Mouse (Mus musculus): ENCODE measurements at regions not wholly inside any gene's neighbourhood (a gene's known extent, or its start where the extent isn't known, plus 50 kb on each side); places are given as distances from the start of the nearest gene placed in this dataset.

DNA sequence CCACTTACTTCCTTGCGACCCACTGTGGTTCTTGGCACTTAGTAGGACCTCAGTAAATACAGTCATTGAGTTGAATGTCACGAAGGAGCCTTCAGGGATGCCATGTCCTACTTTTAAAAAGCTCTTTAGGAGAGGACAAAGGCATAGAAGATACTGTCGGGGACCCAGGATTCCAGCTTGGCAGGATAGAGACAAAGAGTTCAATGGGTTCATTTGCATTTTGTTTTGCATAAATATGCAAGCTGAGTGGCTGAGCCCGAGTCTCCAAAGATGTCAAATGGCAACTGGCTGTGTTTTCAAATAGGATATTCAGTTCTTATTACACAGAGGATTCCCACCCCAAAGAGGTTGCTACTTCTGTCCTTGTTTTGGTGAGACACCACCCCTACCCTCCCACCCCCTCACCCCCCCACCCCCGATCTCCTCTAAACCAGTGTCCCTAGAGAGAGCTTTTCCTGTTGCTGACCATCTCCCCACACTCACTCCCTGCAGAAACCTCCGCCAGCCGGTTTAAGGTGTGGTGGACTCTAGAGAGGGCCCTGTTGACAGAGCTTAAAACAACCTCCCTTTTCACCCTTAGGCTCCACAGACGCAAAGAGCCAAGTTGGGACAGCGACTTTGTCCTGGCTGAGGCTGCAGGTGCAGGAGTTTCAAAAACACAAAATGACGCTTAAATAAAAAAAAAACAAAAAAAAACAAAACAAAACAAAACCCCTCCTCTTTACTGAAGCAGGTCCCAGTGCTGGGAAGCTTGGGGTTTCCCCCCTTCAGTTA, 57.9 kb downstream of the Sox9 start:
- Histone ChIP-seq H3K27me3 (ENCODE audit: insufficient read depth, low read length) (no peaks in the 10 kb centered on the region), H3K4me1 (ENCODE audit: insufficient read depth, low read depth, low read length) (no peaks in the 10 kb centered on the region), H3K36me3 (replicated peaks) (no peaks in the 10 kb centered on the region), H3K9me3 (replicated peaks) (peaks cover 75% of the 10 kb centered on the region), H3K4me3 (ENCODE audit: low read depth, low read length) (no peak overlapping the region)
- ATAC-seq (ENCODE audit: extremely low read depth, insufficient number of reproducible peaks, low FRiP score, poor library complexity, severe bottlenecking) (no peak), DNase-seq (ENCODE audit: low spot score) (no peak)
- no peak for TF ChIP-seq GATA2 (IDR thresholded peaks at IDR 0.05; ENCODE audit: borderline replicate concordance, low read depth, low read length)
- TF ChIP-seq CTCF (IDR thresholded peaks at IDR 0.05; ENCODE audit: low read depth, low read length), result no peak
- TF ChIP-seq TAL1 (conservative IDR thresholded peaks at IDR 0.05; ENCODE audit: low read depth, low read length), result no peak
- no peak for TF ChIP-seq GATA1 (IDR thresholded peaks at IDR 0.05; ENCODE audit: borderline replicate concordance, low read length)
- TF ChIP-seq POLR2AphosphoS5 (IDR thresholded peaks at IDR 0.05; ENCODE audit: insufficient replicate concordance, low read depth, low read length), result no peak

DNA sequence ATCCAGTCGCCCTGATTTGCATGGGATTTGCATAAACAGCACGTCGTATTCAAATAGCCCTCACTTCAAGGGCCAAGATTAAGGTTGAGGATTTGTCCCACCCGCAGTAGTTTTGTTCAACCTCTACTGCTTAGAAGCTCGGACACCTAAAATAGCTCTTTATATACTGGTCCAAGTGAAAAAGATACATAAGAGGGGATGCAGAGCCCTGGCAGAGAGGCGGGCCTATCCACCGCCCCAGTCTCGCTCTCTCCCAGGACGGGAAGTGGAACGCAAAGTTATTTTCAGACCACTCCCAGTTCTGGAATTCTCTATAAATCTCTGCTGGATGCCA, 58.4 kb downstream of the Sox9 start:
- DNase-seq (ENCODE audit: low spot score), result no peak

DNA sequence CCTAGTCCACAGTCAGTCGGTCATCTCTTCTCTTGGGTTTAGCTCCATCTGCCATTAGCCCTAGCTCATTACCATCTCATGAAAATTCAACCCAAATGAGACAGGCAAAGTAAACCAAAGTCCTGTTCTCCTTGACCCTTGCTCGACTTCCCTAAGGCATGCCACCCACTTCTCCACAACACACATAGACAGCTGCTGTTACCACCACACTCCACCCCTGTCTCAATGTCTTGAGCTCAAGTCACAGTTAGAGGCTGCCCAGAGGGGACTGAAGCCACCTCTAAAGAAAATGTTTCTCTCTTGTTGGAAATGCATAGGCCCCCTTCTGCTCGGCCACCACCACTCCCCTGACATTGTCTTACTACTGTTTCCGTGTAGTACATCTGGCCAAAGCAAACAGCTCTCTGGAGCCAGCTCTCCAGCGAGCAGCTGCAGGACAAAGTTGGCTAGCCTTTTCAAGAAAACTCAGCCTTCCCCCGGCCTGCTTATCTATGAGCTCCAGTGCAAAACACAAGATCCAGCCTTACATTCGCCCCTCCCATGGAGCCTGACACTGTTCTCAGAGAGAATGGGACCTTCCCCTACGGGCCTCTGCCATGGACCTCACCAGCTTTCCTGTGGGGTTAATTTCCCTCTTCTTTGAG, 62.4 kb downstream of the Sox9 start:
- H3K36me3 ChIP-seq (replicated peaks), result no peaks in the 10 kb centered on the region
- H3K4me3 ChIP-seq (ENCODE audit: low read depth, low read length), result no peak overlapping the region
- DNase-seq (ENCODE audit: low spot score), result no peak
- peaks cover 77% of the 10 kb centered on the region for H3K9me3 ChIP-seq (replicated peaks)
- no peak for TF ChIP-seq POLR2AphosphoS5 (IDR thresholded peaks at IDR 0.05; ENCODE audit: insufficient replicate concordance, low read depth, low read length)
- no peak for TF ChIP-seq GATA1 (IDR thresholded peaks at IDR 0.05; ENCODE audit: borderline replicate concordance, low read length)
- TF ChIP-seq CTCF (IDR thresholded peaks at IDR 0.05; ENCODE audit: low read depth, low read length), result no peak
- TF ChIP-seq TAL1 (conservative IDR thresholded peaks at IDR 0.05; ENCODE audit: low read depth, low read length), result no peak
- no peak for TF ChIP-seq GATA2 (IDR thresholded peaks at IDR 0.05; ENCODE audit: borderline replicate concordance, low read depth, low read length)
- H3K4me1 ChIP-seq (ENCODE audit: insufficient read depth, low read depth, low read length), result no peaks in the 10 kb centered on the region
- no peaks in the 10 kb centered on the region for H3K27me3 ChIP-seq (ENCODE audit: insufficient read depth, low read length)
- ATAC-seq (ENCODE audit: extremely low read depth, insufficient number of reproducible peaks, low FRiP score, poor library complexity, severe bottlenecking), result no peak

More for the DNA sequence above, 58.4 kb downstream of the Sox9 start:
- ATAC-seq (ENCODE audit: extremely low read depth, insufficient number of reproducible peaks, low FRiP score, poor library complexity, severe bottlenecking), result no peak
- H3K9me3 ChIP-seq (replicated peaks), result peaks cover 75% of the 10 kb centered on the region
- no peaks in the 10 kb centered on the region for H3K4me1 ChIP-seq (ENCODE audit: insufficient read depth, low read depth, low read length)
- H3K27me3 ChIP-seq (ENCODE audit: insufficient read depth, low read length), result no peaks in the 10 kb centered on the region
- no peak overlapping the region for H3K4me3 ChIP-seq (ENCODE audit: low read depth, low read length)
- H3K36me3 ChIP-seq (replicated peaks), result no peaks in the 10 kb centered on the region
- TF ChIP-seq TAL1 (conservative IDR thresholded peaks at IDR 0.05; ENCODE audit: low read depth, low read length) (no peak), GATA1 (IDR thresholded peaks at IDR 0.05; ENCODE audit: borderline replicate concordance, low read length) (no peak), POLR2AphosphoS5 (IDR thresholded peaks at IDR 0.05; ENCODE audit: insufficient replicate concordance, low read depth, low read length) (no peak), CTCF (IDR thresholded peaks at IDR 0.05; ENCODE audit: low read depth, low read length) (no peak), GATA2 (IDR thresholded peaks at IDR 0.05; ENCODE audit: borderline replicate concordance, low read depth, low read length) (no peak)

DNA sequence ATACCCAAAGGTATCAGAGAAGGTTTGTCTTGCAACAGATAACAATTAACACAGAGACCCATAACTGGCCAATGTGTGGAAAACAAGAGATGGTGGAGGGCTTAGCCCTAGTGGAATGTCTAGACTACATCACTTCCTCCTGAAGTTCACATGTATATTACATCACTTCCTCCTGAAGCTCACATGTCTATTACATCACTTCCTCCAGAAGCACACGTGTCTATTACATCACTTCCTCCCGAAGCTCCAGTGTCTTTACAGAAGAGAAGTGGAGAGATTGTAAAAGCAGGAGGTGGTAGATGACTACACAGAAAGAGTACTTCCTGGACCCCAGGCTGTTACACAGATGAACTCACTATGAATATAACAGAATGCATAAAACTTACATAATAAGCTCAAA, 65.1 kb downstream of the Sox9 start:
- DNase-seq (ENCODE audit: low spot score) (no peak), ATAC-seq (ENCODE audit: extremely low read depth, insufficient number of reproducible peaks, low FRiP score, poor library complexity, severe bottlenecking) (no peak)
- no peak for TF ChIP-seq GATA1 (IDR thresholded peaks at IDR 0.05; ENCODE audit: borderline replicate concordance, low read length)
- no peak for TF ChIP-seq TAL1 (conservative IDR thresholded peaks at IDR 0.05; ENCODE audit: low read depth, low read length)
- TF ChIP-seq GATA2 (IDR thresholded peaks at IDR 0.05; ENCODE audit: borderline replicate concordance, low read depth, low read length), result no peak
- no peak for TF ChIP-seq CTCF (IDR thresholded peaks at IDR 0.05; ENCODE audit: low read depth, low read length)
- H3K27me3 ChIP-seq (ENCODE audit: insufficient read depth, low read length), result no peaks in the 10 kb centered on the region
- no peaks in the 10 kb centered on the region for H3K36me3 ChIP-seq (replicated peaks)
- no peak overlapping the region for H3K4me3 ChIP-seq (ENCODE audit: low read depth, low read length)
- H3K9me3 ChIP-seq (replicated peaks), result peaks cover 83% of the 10 kb centered on the region
- H3K4me1 ChIP-seq (ENCODE audit: insufficient read depth, low read depth, low read length), result no peaks in the 10 kb centered on the region

DNA sequence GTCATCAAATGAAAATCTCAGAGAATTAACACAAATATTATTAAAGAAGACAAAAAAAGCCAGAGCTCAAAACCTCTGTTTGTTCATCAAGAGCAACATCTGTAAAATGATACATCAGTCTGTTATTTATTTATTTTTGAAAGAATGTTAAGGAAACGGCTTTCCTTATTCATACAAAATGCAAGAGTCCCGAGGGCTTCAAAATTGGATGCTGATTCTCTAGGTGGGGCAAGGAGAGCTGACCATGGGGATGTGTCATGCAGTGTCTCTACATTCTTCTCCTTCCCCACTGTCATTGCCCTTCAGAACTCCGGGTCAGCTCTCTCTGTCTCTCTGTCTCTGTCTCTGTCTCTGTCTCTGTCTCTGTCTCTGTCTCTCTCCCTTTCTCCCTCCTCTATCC, 65.8 kb downstream of the Sox9 start:
- no peaks in the 10 kb centered on the region for H3K4me1 ChIP-seq (ENCODE audit: insufficient read depth, low read depth, low read length)
- peaks cover 81% of the 10 kb centered on the region for H3K9me3 ChIP-seq (replicated peaks)
- H3K4me3 ChIP-seq (ENCODE audit: low read depth, low read length), result no peak overlapping the region
- ATAC-seq (ENCODE audit: extremely low read depth, insufficient number of reproducible peaks, low FRiP score, poor library complexity, severe bottlenecking), result no peak
- no peaks in the 10 kb centered on the region for H3K27me3 ChIP-seq (ENCODE audit: insufficient read depth, low read length)
- TF ChIP-seq GATA2 (IDR thresholded peaks at IDR 0.05; ENCODE audit: borderline replicate concordance, low read depth, low read length) (no peak), POLR2AphosphoS5 (IDR thresholded peaks at IDR 0.05; ENCODE audit: insufficient replicate concordance, low read depth, low read length) (no peak), GATA1 (IDR thresholded peaks at IDR 0.05; ENCODE audit: borderline replicate concordance, low read length) (no peak), CTCF (IDR thresholded peaks at IDR 0.05; ENCODE audit: low read depth, low read length) (no peak), TAL1 (conservative IDR thresholded peaks at IDR 0.05; ENCODE audit: low read depth, low read length) (no peak)
- no peak for DNase-seq (ENCODE audit: low spot score)
- no peaks in the 10 kb centered on the region for H3K36me3 ChIP-seq (replicated peaks)

DNA sequence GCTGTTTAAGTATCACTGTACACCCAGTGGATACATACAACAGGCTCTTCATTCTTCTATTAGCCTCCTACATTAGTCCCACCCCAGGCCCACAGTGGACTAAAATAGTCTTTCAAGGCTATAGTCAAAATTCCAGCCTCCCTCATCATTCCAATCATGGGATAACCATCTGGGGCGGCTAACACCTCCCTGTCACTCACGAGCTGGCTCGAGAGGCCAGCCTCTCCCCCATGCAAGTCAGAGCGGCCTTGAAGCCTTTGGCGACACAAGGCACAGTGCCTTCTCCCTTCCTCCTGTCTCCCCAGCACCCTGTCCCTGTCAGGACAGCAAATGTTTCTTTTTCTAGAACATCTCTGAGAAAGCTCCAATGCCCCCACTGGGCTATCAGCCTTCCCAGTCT, 68.0 kb downstream of the Sox9 start:
- Histone ChIP-seq H3K27me3 (ENCODE audit: insufficient read depth, low read length) (no peaks in the 10 kb centered on the region), H3K4me1 (ENCODE audit: insufficient read depth, low read depth, low read length) (no peaks in the 10 kb centered on the region), H3K9me3 (replicated peaks) (peaks cover 83% of the 10 kb centered on the region), H3K4me3 (ENCODE audit: low read depth, low read length) (no peak overlapping the region), H3K36me3 (replicated peaks) (no peaks in the 10 kb centered on the region)
- no peak for ATAC-seq (ENCODE audit: extremely low read depth, insufficient number of reproducible peaks, low FRiP score, poor library complexity, severe bottlenecking)
- TF ChIP-seq GATA2 (IDR thresholded peaks at IDR 0.05; ENCODE audit: borderline replicate concordance, low read depth, low read length), result no peak
- DNase-seq (ENCODE audit: low spot score), result no peak

Data from G1E (cell line).